Comparison of ENCODE assay signal across 18 mouse cellular contexts in genomic region chrX:87793011-87793410, GRCm38 (mm10).
"Had no signal": no experiment of that assay in that cellular context is flagged by ENCODE, and none has a peak within 500 bp of the region (broad histone marks: within the 10 kb centered on the region; RNA-seq: fewer than 3 reads in every experiment).

No protein-coding gene starts in this region.

- H3K9ac ChIP-seq: limb, embryonic 12.5 days; limb, embryonic 15.5 days; liver, embryonic 14.5 days; liver, postnatal 0 days; lung, embryonic 14.5 days; midbrain, embryonic 12.5 days; midbrain, embryonic 15.5 days; neural tube, embryonic 13.5 days had no signal

- ATAC-seq: liver, postnatal 0 days; lung, postnatal 0 days; midbrain, embryonic 15.5 days had no signal

- H3K27ac ChIP-seq: limb, embryonic 12.5 days; limb, embryonic 15.5 days; liver, embryonic 14.5 days; macrophage; midbrain, embryonic 12.5 days; midbrain, embryonic 15.5 days; neural tube, embryonic 13.5 days had no signal

- H3K27me3 ChIP-seq: limb, embryonic 12.5 days; limb, embryonic 15.5 days; midbrain, embryonic 12.5 days; midbrain, embryonic 15.5 days; neural tube, embryonic 13.5 days had no signal

- H3K4me1 ChIP-seq: limb, embryonic 12.5 days; limb, embryonic 15.5 days; midbrain, embryonic 12.5 days; midbrain, embryonic 15.5 days; neural tube, embryonic 13.5 days had no signal

- H3K4me3 ChIP-seq: limb, embryonic 12.5 days; limb, embryonic 15.5 days; midbrain, embryonic 12.5 days; midbrain, embryonic 15.5 days; myocyte; neural tube, embryonic 13.5 days had no signal

- H3K36me3 ChIP-seq: limb, embryonic 12.5 days; limb, embryonic 15.5 days; midbrain, embryonic 12.5 days; midbrain, embryonic 15.5 days; neural tube, embryonic 13.5 days had no signal

- H3K9me3 ChIP-seq: limb, embryonic 12.5 days; limb, embryonic 15.5 days; midbrain, embryonic 12.5 days; midbrain, embryonic 15.5 days; neural tube, embryonic 13.5 days had no signal

- H3K4me2 ChIP-seq: limb, embryonic 12.5 days; limb, embryonic 15.5 days; liver, embryonic 11.5 days; lung, embryonic 14.5 days; midbrain, embryonic 12.5 days; midbrain, embryonic 15.5 days; neural tube, embryonic 13.5 days had no signal

- DNase-seq: kidney, postnatal 10 days; kidney, postnatal 36 days; left cerebral cortex, postnatal 4 days; liver, postnatal 0 days; lung, embryonic 14.5 days; retina, postnatal 1 day; thymus, adult 18-20 months; thymus, postnatal 36 days had no signal
